Mouse (Mus musculus) lung, postnatal 10 days (tissue): Measurements from ENCODE around the gene Agbl1.

ENCODE experiments used
- DNase-seq: peaks from one replicate; pipeline ENCODE4 v3.0.0; 2021

Agbl1 gene

DNA sequence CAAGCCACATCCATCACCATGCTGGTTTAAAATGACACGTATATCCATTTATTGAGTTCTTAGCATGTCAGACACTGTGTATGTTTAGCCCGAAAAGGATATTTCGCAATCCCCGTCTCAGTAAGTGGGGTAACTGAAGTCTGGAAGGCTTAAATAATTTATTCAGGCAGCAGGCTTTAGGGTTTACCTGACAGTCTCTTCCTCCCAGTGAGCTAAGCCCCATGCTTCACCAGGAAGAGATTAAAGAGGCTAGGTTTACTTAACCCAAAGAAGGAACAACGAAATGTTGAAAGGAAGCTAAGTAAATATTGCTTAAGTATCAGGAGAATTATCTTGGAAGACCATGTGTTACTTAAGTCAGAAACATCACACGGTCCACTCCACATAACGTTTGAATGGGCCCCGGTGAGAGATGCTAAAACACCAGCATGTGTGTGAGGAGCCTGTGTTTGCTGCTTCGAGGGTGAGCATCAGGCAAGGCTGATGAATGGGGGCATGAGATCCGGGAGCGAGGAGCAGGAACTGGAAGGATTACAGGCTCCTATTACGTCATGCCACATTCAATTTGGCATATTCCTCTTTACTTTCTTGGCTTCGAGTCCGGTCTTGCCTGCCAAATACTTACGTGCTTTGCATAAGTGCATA, 162.7 kb downstream of the Agbl1 start:
- no peak for DNase-seq

DNA sequence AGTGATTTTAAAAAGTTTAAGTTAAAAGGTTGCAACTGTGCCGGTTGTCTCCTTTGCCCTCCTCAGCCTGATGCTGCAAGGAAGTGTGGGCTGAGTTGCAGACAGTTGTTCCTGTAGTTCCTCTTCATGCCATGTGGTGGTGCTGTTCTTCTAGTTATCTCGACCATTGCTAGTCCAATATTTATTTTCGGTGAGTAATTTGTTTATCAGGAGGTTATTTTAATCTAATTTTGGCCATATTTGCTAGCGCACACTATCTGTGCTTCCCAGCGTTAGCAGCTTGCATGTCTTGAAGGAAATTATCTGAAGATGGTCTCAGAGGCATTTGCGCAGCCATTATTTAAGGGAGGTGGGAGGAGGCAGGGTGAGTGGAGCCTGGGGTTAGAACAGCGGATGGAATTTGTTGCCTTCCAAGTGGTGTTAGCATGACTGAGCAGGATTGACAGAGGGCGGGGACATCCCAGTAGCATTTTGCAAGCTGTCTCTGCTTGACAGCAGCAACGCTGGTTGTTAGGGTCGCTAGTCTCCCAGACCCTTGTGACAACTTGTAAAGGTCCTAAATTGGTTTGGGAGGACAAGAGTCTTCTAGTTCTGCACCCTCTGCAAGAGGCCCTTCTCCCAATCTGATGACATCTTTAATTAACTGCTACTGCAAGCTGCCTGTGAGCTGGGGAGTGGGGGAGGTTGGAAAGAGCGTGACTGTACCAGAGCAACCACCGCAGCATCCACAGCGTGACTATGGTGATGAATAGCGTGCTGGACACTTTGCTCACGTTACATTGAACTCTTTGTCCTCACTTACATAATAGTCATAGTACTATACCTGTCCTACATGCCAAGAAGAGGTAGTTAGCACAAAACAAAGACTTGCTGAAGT, 163.5 kb downstream of the Agbl1 start:
- DNase-seq, result peak; percentile 77

DNA sequence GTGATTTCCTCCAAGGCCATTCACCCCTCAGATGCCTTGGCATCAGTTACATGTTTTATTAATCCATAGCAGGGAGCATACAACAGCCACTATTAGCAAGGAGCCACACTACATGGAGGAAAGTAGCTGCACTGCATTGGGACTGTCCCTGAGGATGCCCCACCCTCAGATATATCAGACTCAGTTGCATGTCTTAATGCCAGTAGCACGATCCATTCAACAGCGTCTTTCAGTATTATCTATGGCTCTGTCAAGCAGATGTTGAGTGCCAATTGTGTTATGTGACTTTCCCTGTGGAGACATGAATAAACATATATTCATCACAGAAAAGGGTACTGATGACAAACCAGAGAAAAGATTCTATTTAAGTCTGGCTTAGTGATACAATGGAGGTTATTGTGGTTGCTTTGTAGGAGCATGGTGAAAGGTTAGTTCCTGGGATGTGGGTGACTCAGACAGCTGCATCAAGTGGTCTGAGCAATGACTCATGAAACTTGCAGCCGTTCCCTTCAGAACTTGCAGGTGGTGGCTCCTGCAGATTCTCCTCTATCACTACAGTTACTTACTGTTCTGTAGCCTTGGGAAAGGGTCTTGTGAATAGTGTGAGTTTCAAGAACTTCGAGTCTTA, 178.4 kb downstream of the Agbl1 start:
- no peak for DNase-seq

DNA sequence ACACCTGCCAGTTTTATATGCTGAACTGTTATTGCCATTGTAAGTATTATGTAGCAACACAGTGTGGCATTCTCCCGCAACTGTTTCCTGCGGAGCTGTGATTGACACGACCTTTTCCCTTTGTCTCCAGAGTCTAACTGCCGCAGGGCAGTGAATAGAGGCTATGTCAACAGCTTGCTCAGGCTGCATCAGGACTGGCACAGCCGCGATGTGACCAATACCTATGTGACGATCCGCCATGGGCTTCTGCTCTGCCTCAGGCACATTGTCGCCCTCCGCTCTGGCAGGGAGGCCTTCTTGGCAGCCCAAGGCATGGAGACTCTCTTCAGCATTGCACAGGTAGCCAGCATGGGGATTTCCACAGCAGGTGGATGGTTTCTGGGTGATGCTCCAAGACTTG, 179.3 kb downstream of the Agbl1 start:
- no peak for DNase-seq

DNA sequence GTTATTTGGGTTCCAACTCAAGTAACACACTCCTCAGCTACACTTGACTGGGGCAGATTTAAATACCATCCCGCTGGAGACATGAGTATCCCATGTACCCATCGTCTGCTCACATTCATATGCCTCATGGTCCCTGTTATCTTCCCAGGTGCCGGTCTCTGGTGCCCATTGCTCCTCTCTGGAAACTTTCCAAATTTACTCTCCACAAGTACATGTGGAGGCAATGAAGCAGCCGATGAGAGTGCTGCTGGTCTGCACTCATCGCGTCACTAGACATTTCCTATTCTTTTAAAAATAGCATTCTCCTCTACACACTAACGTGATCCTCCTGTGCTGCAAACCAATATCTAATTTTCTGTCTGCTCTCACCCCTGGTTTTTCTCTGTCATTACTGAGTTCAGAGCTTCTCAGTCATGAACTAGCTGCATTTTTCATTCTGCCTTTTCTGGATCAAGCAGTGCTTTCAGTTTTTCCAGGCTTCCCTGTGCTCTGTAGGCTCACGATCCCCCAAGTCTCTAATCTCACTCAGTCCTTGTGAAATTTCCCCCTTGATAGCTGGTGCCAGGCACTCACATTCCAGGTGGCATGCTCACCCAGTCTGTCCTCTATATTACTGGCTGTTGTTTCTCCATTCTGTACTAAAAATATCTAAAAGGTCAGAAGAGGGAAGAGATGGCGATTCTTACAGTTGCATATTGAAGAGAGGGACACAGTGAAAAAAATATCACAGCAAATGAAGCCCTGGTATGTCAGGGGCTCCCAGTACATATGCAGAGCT, 180.9 kb downstream of the Agbl1 start:
- DNase-seq, result no peak

DNA sequence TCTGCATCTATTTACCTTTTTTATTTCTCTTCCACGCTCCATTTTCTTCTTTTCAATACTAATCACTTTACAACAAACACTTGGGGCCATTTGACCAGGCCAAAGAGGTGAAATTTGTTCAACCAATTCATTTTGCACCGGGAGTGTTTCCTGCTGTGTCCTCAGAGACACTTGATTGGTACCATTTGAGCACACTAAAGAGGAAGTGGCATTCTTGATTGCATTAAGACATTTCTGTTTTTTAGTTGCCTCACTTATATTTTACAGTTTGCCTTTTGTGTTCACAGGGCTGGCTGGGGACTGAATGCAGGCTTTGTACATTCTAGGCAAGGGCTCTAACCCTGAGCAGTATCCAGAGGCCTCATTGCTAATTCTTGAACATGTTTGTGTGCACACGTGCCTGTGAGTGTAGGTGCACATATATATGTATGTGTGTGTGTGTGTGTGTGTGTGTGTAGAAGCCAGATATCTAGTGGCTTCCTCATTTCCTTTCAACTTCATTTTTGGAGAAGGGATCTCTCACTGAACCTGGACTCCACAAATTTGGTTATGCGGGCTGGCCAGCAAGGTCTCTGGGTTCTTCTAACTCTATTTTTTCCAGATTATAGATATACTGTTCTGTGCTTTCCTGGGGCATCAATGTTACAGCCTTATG, 182.4 kb downstream of the Agbl1 start:
- DNase-seq, result no peak

DNA sequence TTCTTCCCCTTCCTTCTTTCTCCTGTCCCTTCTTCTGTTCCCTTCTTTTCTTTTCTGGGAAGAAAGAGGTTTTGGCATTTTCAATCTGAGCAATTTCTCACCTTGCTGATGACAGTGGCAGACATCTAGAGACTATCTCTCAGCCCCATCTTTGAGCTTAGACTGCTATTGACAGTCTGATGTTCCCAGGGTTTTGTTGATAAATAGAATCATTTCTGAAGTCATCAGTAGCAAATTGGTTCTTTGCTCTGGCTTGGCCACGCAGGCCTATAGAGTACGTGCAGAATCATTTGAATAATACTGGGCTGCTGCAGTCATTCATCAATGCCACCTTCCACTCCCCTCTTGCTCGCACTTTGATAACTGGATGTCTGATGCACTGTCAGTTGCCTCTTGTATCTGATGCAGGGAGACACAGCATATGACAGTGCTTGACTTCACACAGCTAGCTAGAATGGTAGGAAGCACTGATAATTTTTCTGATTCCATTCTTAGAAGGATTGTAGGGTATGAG, 186.5 kb downstream of the Agbl1 start:
- no peak for DNase-seq

DNA sequence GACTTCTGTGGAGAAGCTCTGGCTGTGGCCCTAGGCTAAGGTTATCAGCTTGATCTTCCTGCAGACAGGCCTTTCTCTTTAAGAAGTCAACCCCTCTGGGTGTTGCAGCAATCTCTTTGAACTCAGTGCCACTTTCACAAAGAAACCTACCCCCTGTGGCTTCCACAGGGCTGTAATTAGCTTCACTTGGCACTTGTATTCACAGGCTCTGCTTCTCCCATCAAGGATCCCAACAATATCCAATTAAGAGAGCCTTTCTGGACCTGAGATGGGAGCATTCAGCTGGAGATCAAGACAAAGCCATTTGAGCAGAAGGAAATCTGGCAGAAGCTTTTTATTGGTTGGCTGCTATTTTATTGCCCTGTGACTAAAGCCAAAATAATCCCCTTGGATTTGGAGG, 208.9 kb downstream of the Agbl1 start:
- DNase-seq, result no peak

DNA sequence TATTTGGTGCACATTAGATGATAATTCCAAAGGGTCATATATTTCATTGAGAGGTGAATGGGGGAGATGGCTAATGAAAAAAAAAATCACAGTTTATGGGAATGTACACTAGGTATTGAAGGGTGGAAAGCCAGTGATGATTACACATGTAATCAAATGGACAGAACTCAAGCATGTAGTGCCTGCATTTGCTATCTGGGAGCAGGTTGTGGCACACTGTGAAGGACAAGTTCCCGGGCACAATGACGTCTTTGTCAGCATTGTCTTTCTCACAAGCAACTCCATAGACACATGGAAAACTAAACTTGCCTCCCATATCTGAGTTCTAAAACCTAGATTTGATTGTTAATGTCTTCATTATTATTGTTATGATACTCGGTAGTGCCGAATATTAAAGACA, 209.3 kb downstream of the Agbl1 start:
- DNase-seq, result no peak

DNA sequence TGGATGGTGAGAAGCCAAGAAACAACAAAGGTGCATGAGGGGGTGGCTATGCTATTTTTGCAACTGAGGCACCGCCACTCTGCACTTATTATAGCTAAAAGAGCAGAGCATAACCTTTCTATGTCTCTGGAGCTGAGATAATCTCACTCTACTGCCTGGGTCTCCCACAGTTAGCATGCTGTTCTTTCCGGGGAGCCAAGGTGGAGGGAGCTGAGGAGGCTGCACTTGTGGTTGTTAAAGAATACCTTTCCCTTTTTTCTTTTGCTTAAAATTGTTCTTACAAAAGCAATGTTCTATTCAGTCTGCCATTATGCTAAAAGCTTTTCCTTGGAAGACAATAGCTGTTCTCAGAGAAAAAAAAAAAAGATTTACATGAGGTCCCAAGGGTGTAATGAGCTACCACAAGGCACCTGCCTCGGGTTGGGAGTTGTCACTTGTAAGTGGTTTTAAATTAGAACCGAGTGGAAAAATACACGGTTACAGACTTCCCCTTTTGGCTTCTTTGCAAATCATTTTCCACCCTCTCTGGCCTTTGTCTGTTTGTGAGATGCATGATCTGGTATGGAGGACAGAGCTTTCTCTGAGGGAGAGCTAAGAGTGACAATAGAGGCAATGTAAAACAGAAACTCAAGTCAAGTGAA, 232.8 kb downstream of the Agbl1 start:
- DNase-seq, result no peak

DNA sequence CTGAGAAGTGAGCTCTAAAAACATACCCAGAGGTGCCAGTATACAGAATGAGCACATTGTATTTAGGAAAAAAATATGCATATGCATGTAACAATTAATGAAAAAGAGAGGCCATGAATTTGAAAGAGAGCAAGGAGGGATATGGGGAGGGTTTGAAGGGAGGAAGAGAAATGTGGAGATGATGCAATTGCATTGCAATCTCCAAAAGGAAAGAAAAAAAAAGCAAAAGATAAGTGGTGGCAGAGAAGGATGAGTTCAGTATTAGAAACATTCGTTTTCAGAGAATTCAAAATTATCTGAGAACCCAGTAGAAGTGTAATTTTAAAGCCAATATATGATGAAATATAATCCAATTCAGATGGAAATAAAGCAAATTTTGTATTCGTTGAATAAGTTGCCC, 236.7 kb downstream of the Agbl1 start:
- DNase-seq, result no peak

DNA sequence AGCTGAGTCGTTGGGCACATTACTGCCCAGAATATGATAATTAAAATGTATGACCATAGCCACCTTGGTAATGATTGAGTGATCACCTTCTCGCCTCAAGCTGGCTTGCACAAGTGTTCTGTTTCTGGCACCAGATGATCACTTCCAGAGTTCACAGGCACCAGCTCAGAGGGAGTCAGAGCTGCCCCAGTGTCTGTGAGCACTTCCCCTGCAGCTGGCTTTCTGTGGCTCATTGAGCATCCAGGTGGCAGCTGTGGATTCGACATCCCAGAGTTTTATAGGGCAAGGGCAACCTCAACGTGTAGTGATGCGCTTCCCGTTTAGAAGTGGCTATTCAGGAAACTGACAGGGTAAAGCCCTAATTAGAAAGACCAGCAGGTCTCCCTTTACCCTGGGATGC, 244.5 kb downstream of the Agbl1 start:
- DNase-seq, result no peak

DNA sequence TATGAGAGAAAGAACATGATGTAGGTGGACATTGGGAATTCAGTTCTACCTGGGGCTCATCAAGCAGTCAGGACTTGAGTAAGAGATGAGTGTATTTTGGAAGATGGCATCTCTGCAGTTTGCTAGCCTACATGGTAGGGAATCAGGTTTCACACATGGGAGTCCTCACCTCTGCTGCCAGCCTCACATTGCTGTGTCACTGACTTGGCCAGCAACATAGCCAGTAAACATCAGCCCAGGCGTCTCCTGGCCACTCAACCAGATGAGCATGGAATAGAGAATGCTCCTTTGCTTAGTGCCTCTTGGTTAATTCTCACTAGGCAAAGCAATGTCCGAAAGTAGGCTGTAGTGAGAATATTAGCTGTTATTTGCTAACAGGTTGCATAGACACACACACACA, 255.9 kb downstream of the Agbl1 start:
- no peak for DNase-seq

DNA sequence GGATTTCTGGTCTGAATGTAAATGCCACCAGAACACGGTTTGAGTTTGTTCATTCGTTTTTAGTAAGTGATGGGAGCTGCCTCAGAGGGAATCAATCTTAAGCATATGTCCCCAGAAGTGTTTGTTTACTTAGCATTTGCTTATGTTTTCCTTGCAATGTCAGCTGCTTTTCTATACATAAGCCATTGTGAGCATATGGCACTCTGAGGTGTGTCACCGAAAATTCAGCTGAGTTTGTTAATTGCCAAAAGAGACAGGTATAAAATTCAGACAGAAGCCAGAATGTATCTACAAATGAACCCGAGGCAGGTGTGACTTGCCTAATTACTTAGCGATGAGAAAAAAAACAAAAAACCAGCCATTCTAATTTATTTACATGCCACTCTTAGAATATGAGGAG, 257.8 kb downstream of the Agbl1 start:
- no peak for DNase-seq

DNA sequence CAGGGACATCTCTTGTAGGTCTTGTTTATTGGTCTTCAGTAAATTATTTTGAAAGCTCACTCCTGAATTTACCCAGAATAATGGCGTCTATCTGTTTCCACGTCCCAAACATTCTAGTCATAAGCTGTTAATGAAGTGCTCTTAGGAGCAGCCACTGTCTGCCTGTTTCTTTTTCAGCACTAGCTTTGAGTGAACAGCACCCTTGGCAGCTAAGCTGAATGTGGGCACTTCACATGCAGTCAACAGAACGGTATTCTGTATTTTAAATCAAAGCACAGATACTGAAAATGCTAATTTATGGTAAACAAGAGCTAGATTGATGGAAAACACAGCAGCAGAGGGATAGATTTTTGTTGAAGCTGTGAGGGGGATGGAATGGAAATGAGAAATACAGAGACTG, 294.6 kb downstream of the Agbl1 start:
- DNase-seq, result no peak

DNA sequence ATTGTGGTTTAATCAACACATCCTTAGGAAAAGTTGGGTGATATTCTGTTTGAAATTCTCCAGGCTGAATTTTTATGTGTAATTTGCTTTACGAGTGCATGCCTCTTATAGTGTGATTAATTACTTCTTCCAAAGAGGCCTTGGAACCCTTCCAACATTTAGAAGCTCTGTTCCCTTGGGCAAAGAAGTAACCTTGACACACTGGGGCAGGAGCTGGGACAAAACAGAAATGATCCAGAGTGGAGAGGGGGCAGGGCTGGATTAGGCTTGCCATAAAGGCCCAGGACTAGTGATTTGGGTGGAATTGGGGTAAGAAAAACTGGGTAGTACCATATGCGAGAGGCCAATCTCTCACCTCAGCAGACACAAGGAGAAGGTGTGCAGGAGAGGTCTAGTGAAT, 316.8 kb downstream of the Agbl1 start:
- no peak for DNase-seq

DNA sequence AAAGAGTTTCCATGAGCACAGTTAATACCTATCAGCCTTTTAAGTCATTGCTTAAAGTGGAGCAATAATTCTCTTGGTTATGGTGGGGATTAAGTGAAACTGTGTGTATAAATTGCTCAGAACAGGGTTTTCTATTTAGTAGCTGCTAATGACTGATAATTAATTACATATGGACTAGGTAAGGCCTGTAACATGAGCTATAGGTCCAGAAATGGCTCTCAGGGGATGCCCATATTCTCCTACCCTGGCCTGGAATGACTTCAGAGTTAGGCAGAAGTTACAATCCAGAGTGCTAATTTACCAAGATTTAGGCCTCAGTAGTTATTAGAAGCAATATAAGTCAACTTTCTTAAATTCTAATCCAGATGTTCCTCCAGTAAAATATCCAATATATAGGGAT, 317.6 kb downstream of the Agbl1 start:
- DNase-seq, result no peak

DNA sequence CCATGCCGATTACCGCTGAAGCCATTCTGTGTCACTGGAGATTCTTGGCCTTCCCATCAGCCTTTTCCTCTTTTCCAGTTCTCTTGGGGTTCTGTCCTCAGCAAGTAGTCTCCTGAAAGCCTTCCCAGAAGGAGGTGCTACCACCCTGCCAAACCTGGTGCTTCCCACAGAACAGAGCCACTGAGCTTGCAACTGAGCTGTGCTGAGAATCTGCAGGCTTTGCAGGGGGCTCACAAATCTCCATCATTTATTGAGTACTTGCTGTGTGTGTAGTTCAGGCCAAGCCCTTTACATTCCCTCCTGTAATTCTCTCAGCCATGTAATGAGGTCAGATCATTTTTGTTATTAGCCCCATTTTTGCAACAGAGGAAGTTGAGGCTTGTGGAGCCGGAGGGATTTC, 322.2 kb downstream of the Agbl1 start:
- no peak for DNase-seq

DNA sequence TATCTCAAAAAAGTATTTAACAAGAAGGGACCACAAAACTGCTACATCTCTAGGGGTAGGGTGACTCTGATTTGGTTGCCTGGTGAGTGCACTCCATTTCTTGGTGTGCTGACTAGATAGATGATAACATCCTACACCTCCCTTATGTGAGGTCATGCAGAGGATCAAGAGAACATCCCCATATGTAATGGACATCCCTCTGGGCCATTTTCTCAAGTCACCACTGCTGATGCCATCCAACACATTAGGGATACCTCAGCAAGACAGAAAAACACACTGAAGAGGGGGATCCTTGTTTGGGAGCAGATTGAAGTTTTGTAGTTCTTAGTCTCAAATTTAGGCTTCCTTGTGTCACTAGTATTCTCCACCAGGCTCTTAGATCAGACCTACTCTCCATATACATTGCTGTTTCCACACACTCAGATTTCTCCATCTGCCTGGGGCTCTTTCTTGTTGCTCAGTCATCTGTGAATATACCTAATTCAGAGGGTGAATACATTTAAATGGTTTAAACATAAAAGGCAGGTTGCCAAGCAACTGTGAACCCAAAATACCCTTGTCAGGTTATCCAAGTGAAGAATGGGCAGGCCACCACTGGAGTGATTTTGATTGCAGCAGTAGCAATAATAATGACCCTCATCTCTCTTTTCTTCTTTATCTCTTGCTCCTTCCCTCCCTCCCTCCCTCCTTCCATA, 331.0 kb downstream of the Agbl1 start:
- no peak for DNase-seq

DNA sequence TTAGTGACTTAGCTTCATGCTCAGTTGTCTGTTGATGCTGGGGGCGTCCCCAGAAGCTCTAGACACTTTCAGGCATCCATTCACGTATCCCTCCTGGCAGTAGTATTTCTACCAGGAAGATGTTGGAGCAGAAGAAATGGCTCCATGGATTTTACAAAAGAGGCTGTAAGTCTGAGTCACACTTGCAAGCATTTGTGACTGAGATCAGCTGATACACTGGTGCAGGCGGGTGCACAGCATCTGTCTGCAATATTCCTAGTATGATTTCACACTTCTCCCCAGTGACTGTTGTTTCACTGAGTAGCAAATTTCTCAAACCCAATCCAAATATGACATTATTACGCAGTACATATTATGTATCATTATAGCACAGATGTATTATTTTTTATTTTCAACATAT, 332.8 kb downstream of the Agbl1 start:
- no peak for DNase-seq

DNA sequence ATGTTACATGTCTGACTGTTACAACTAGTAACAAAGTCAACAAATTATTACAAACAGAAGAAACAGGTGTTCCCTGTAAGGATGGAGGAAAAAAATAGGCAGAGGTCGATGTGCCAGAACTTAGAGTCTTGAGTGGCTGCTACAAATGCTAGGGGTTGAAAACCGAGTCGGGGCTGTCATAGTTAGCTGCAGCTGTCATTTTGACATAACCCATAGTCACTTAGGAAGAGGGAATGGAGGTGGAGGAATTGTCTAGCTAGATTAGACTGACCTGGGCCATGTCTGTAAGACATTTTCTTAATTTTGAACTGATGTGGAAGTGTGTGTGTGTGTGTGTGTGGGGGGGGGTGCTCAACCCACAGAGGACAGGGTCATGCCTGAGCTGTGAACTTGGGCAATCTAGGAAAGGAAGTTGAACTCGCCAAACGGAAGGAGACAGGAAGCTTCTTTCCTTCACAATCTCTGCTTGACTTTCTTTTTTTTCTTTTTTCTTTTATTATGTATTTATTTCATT, 364.9 kb downstream of the Agbl1 start:
- DNase-seq, result no peak
